In the genomic region with DNA sequence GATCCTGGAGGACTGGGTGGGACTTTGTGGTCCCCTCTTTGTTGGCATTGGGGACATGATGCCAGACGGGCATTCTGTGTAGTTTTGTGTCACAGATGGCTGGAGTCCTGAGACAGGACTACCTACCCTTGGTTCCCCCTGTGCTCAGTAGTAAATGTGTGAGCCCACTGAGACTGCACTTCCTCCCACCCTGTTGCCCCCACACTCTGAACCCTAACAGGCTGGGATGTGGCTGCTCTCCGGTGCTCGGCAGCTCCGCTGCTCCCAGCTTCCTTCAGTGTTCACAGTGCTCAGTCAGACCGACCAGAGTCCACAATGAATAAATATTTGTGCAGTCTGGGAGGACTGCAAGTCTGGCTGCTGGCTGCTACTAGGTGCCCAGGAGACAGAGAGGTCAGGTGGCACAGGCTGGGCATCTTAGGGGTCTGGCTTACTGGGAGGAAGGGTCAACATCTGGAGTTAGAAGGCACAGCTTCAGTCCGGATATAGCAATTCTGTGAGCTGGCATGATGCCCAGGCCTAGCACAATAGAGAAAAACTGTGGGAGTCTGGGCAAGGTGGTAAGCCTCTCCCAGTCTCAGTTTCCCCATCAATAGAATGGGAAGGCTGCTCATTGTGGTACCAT, we compare ENCODE assay signal across 8 mouse cellular contexts. TPM values are rescaled to one million over a fixed set of nuclear protein-coding genes. Genes with fewer than 3 reads are reported as not detected.
DNase-seq lines count a peak whose midpoint lies in the region; ATAC-seq and TF ChIP-seq lines count a peak whose summit lies in the region.

No protein-coding gene starts in this region.

- no peaks in the 10 kb centered on the region for H3K27me3 ChIP-seq in embryonic facial prominence, embryonic 12.5 days
- no peaks in the 10 kb centered on the region for H3K27me3 ChIP-seq in hindbrain, embryonic 14.5 days (ENCODE audit: control insufficient read depth, insufficient read depth, low read length)
- H3K27me3 ChIP-seq in liver, embryonic 14.5 days (ENCODE audit: control insufficient read depth, insufficient read depth, low read length) = peaks cover 6% of the 10 kb centered on the region
- H3K27me3 ChIP-seq in stomach, embryonic 16.5 days (ENCODE audit: control insufficient read depth, insufficient read depth, low read length) = no peaks in the 10 kb centered on the region

- H3K4me2 ChIP-seq in embryonic facial prominence, embryonic 12.5 days (replicated peaks) = peak overlapping the region; percentile 44
- H3K4me2 ChIP-seq in hindbrain, embryonic 14.5 days (replicated peaks) = peak overlapping the region; percentile 27
- peak overlapping the region; percentile 29 for H3K4me2 ChIP-seq in liver, embryonic 14.5 days (ENCODE audit: low read depth)
- H3K4me2 ChIP-seq in stomach, embryonic 16.5 days (ENCODE audit: low read depth, low read length) = peak overlapping the region; percentile 48

- H3K4me3 ChIP-seq in embryonic facial prominence, embryonic 12.5 days = 0 out of 2 replicates have a peak overlapping the region, but pooled peaks have one; percentile 15
- no peak overlapping the region for H3K4me3 ChIP-seq in hindbrain, embryonic 14.5 days (replicated peaks; ENCODE audit: low read length)
- peak overlapping the region in 1 of 2 experiments; percentile 23; a peak in 1 of 4 replicates for H3K4me3 ChIP-seq in liver, embryonic 14.5 days (ENCODE audit: insufficient read depth in 1 of 2, low read depth in 2 of 2, low read length in 2 of 2)
- peak overlapping the region; percentile 27 for H3K4me3 ChIP-seq in stomach, embryonic 16.5 days (replicated peaks; ENCODE audit: low read length)

- no peaks in the 10 kb centered on the region for H3K9me3 ChIP-seq in embryonic facial prominence, embryonic 12.5 days
- H3K9me3 ChIP-seq in hindbrain, embryonic 14.5 days (ENCODE audit: control insufficient read depth, low read length) = no peaks in the 10 kb centered on the region
- no peaks in the 10 kb centered on the region for H3K9me3 ChIP-seq in liver, embryonic 14.5 days (ENCODE audit: control insufficient read depth, low read length)
- no peaks in the 10 kb centered on the region for H3K9me3 ChIP-seq in stomach, embryonic 16.5 days (replicated peaks; ENCODE audit: control insufficient read depth, low read length)

- TF ChIP-seq EP300 in liver, embryonic 14.5 days (IDR thresholded peaks at IDR 0.05; ENCODE audit: low read depth) = no peak

- H3K36me3 ChIP-seq in embryonic facial prominence, embryonic 12.5 days = no peaks in the 10 kb centered on the region
- H3K36me3 ChIP-seq in hindbrain, embryonic 14.5 days (replicated peaks; ENCODE audit: control insufficient read depth, insufficient read depth) = no peaks in the 10 kb centered on the region
- no peaks in the 10 kb centered on the region for H3K36me3 ChIP-seq in liver, embryonic 14.5 days (replicated peaks; ENCODE audit: control insufficient read depth, insufficient read depth, low read depth)
- no peaks in the 10 kb centered on the region for H3K36me3 ChIP-seq in stomach, embryonic 16.5 days (ENCODE audit: control insufficient read depth, insufficient read depth, low read length)

- WGBS in embryonic facial prominence, embryonic 12.5 days = 26% methylated on average over 6 of the region's 6 CpGs
- 36% methylated on average over 6 of the region's 6 CpGs for WGBS in hindbrain, embryonic 14.5 days
- WGBS in liver, embryonic 14.5 days (ENCODE audit: insufficient replicate concordance) = 31% methylated on average over 6 of the region's 6 CpGs
- WGBS in stomach, embryonic 16.5 days = 8% methylated on average over 6 of the region's 6 CpGs

- TF ChIP-seq CTCF in liver, embryonic 14.5 days (IDR thresholded peaks at IDR 0.05; ENCODE audit: low read depth) = no peak

- peak overlapping the region; percentile 44; the same call in 1 of the 2 replicates for H3K9ac ChIP-seq in embryonic facial prominence, embryonic 12.5 days
- peak overlapping the region; percentile 50; the same call in 1 of the 2 replicates for H3K9ac ChIP-seq in hindbrain, embryonic 14.5 days
- no peak overlapping the region for H3K9ac ChIP-seq in liver, embryonic 14.5 days (replicated peaks)
- peak overlapping the region; percentile 71 for H3K9ac ChIP-seq in stomach, embryonic 16.5 days (ENCODE audit: low read length)

- DNase-seq in adrenal gland, adult (ENCODE audit: inconsistent age in 2 of 2, low spot score in 1 of 2) = peak; percentile 39 to 77
- DNase-seq in adrenal gland, adult 2 months = no peak
- DNase-seq in hindbrain, embryonic 14.5 days (ENCODE audit: low spot score) = no peak
- no peak for DNase-seq in liver, embryonic 14.5 days (ENCODE audit: low read depth in 3 of 3, low spot score in 3 of 3)
- DNase-seq in layer of hippocampus, postnatal 36 days = no peak
- DNase-seq in ovary, postnatal 10 days (ENCODE audit: low spot score) = no peak

- H3K27ac ChIP-seq in embryonic facial prominence, embryonic 12.5 days = peak overlapping the region; percentile 93
- peak overlapping the region; percentile 1; the same call in 1 of the 2 replicates for H3K27ac ChIP-seq in hindbrain, embryonic 14.5 days
- H3K27ac ChIP-seq in liver, embryonic 14.5 days = no peak overlapping the region
- H3K27ac ChIP-seq in stomach, embryonic 16.5 days (ENCODE audit: low read length) = peak overlapping the region; percentile 97

- no peak for ATAC-seq in embryonic facial prominence, embryonic 12.5 days (ENCODE audit: insufficient number of reproducible peaks, insufficient read depth, low FRiP score, low TSS enrichment)
- no peak for ATAC-seq in hindbrain, embryonic 14.5 days (ENCODE audit: low FRiP score)
- no peak for ATAC-seq in liver, embryonic 14.5 days (ENCODE audit: insufficient read depth)
- ATAC-seq in stomach, embryonic 16.5 days (ENCODE audit: insufficient read depth, low FRiP score) = peak; percentile 47

- H3K4me1 ChIP-seq in embryonic facial prominence, embryonic 12.5 days = peaks cover 73% of the 10 kb centered on the region
- peaks cover 36% of the 10 kb centered on the region for H3K4me1 ChIP-seq in hindbrain, embryonic 14.5 days (replicated peaks; ENCODE audit: control insufficient read depth, insufficient read depth, low read length)
- H3K4me1 ChIP-seq in liver, embryonic 14.5 days (replicated peaks; ENCODE audit: control insufficient read depth in 2 of 2, insufficient read depth in 2 of 2, low read length in 1 of 2) = peaks cover 0 to 24% of the 10 kb centered on the region in 2 experiments; a peak in 2 of 4 replicates
- H3K4me1 ChIP-seq in stomach, embryonic 16.5 days (ENCODE audit: control insufficient read depth, insufficient read depth, low read length) = peaks cover 77% of the 10 kb centered on the region

RNA-seq across cellular contexts. Expression of gene Gm21969, which starts 21.4 kb away (rescaled TPM):
- total RNA-seq in adrenal gland, adult 2 months (2021) = under 1 TPM in 1 of 2 experiments, not detected in 1; 0.09 TPM
- 0.03 and 0.10 TPM in 2 replicates for polyA plus RNA-seq in adrenal gland, adult 2 months (2012; rRNA removed)
- not detected in 2 replicates for polyA plus RNA-seq in embryonic facial prominence, embryonic 12.5 days (2016; fragmentation: Nextera tagmentation; extraction: Ambion mirVana)
- polyA plus RNA-seq in hindbrain, embryonic 14.5 days (2014; fragmentation: Nextera tagmentation; extraction: Ambion mirVana) = 0.07 TPM in 1 of 2 replicates, not detected in the other
- not detected in 2 replicates for polyA plus RNA-seq in liver, embryonic 14.5 days (2012; rRNA removed)
- not detected in 2 replicates for polyA plus RNA-seq in liver, embryonic 14.5 days (2014; fragmentation: Nextera tagmentation; extraction: Ambion mirVana)
- not detected in 2 replicates for polyA plus RNA-seq in stomach, embryonic 16.5 days (2015; fragmentation: Nextera tagmentation; extraction: Ambion mirVana)
- not detected for total RNA-seq in layer of hippocampus, postnatal 36 days (2021)

RNA-seq across cellular contexts. Expression of gene Aldh4a1, which starts 41.1 kb away (rescaled TPM):
- 100 to 1,000 TPM in 1 of 2 experiments, 10 to 100 TPM in 1; 77.6 to 145 TPM for total RNA-seq in adrenal gland, adult 2 months (2021)
- polyA plus RNA-seq in adrenal gland, adult 2 months (2012; rRNA removed) = 221 and 280 TPM in 2 replicates
- polyA plus RNA-seq in embryonic facial prominence, embryonic 12.5 days (2016; fragmentation: Nextera tagmentation; extraction: Ambion mirVana) = 25.6 and 27.1 TPM in 2 replicates
- 18.1 and 18.8 TPM in 2 replicates for polyA plus RNA-seq in hindbrain, embryonic 14.5 days (2014; fragmentation: Nextera tagmentation; extraction: Ambion mirVana)
- 31.1 and 31.6 TPM in 2 replicates for polyA plus RNA-seq in liver, embryonic 14.5 days (2012; rRNA removed)
- polyA plus RNA-seq in liver, embryonic 14.5 days (2014; fragmentation: Nextera tagmentation; extraction: Ambion mirVana) = 29.9 and 37.1 TPM in 2 replicates
- 35.9 and 38.0 TPM in 2 replicates for polyA plus RNA-seq in stomach, embryonic 16.5 days (2015; fragmentation: Nextera tagmentation; extraction: Ambion mirVana)
- total RNA-seq in layer of hippocampus, postnatal 36 days (2021) = 10 to 100 TPM; 19.0 to 20.1 TPM

RNA-seq across cellular contexts. Expression of gene Iffo2, which starts 51.2 kb away (rescaled TPM):
- 10 to 100 TPM; 11.5 to 13.2 TPM for total RNA-seq in adrenal gland, adult 2 months (2021)
- polyA plus RNA-seq in adrenal gland, adult 2 months (2012; rRNA removed) = 6.3 and 6.4 TPM in 2 replicates
- polyA plus RNA-seq in embryonic facial prominence, embryonic 12.5 days (2016; fragmentation: Nextera tagmentation; extraction: Ambion mirVana) = 6.1 and 6.4 TPM in 2 replicates
- polyA plus RNA-seq in hindbrain, embryonic 14.5 days (2014; fragmentation: Nextera tagmentation; extraction: Ambion mirVana) = 5.6 and 6.0 TPM in 2 replicates
- 1.0 and 1.4 TPM in 2 replicates for polyA plus RNA-seq in liver, embryonic 14.5 days (2012; rRNA removed)
- polyA plus RNA-seq in liver, embryonic 14.5 days (2014; fragmentation: Nextera tagmentation; extraction: Ambion mirVana) = 0.56 and 0.71 TPM in 2 replicates
- polyA plus RNA-seq in stomach, embryonic 16.5 days (2015; fragmentation: Nextera tagmentation; extraction: Ambion mirVana) = 1.8 and 2.4 TPM in 2 replicates
- 10 to 100 TPM; 15.3 to 18.0 TPM for total RNA-seq in layer of hippocampus, postnatal 36 days (2021)

Comparison
In these comparisons a context has a peak if more than half of its experiments do, and no peak if none do; other contexts are left out.
1. DNase-seq: peak in adrenal gland, adult (2 of 2); none in adrenal gland, adult 2 months (single experiment), hindbrain, embryonic 14.5 days (single experiment), liver, embryonic 14.5 days (0 of 3), layer of hippocampus, postnatal 36 days (0 of 2) and ovary, postnatal 10 days (single experiment).
2. Peak in every context shown above with its lines, with median percentiles within 50 percentile points of each other: H3K4me2 ChIP-seq.